Mouse (Mus musculus): ENCODE results near the gene Itpr3.

Gene Itpr3

GRCm38 (mm10) chr17:27119540-27119895, 62.4 kb downstream of the Itpr3 start:
- no peak for DNase-seq (ENCODE audit: low spot score in 2 of 2)

- DNase-seq (ENCODE audit: low spot score in 2 of 2), result no peak
These were observed 62.9 kb downstream of the Itpr3 start for GRCm38 (mm10) chr17:27119954-27120353.

DNA sequence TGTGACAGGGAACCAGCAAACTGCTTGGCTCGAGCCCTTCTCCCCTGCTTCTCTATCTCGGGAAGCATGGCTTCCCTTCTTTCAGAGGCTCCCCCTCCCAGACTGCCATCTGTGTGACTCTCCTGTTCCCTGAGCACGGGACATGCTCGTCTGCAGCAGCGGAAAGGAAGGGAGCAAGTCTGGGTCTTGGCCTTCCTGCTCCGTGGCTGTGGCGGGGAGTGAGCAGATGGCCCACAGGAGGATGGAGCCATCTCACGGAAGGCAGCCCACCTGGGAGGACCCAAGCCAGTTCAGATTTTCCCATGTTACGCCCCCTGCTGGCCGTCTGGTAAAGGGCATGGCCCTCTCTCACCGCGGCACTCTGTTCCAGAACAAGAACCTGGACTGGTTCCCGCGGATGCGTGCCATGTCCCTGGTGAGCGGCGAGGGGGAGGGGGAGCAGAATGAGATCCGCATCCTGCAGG, 63.5 kb downstream of the Itpr3 start:
- peak; percentile 82 to 84 for DNase-seq (ENCODE audit: low spot score in 2 of 2)

DNA sequence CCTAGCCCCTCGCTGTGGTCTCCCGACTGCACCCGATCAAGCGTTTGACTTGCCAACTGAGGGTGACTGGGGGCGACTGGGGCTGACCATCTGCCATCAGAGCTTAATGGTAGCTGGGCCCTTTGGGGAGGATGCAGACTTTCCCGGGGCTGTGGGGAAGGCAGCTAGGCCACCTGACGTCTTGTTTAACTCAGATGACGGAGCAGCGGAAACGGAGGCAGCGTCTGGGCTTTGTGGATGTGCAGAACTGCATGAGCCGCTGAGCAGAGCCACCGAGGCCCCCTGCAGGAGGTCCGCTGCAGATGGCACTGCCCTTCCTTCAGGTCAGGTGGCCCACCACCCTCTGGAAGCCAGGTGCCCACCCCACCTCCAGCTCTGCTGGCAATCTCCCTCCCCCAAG, 64.2 kb downstream of the Itpr3 start:
- no peak for DNase-seq (ENCODE audit: low spot score in 2 of 2)

DNA sequence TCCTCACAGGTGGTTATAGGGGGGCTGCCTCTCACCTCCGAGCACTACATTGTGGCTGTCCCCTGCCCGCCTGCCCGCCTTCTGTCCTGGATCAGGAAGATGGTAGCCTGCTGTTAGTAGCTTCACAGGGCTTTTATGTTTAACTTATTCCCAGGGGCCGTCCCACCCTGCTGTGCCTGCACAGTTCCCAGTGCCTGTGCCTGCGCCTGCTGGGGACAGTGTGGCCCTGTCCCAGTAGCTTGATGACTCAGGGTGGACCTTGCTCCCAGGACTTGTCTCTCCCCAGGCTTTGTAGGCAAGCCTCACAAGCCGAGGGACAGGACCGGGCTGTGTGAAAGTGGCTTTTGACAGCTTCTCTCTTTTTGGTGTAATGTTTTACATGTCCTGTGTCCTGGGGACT, 64.7 kb downstream of the Itpr3 start:
- DNase-seq (ENCODE audit: low spot score in 2 of 2), result no peak

- DNase-seq (ENCODE audit: low spot score in 2 of 2), result no peak
These were observed 65.6 kb downstream of the Itpr3 start for GRCm38 (mm10) chr17:27122701-27123100.

GRCm38 (mm10) chr17:27123103-27123502, 66.0 kb downstream of the Itpr3 start:
- no peak for DNase-seq (ENCODE audit: low spot score in 2 of 2)

GRCm38 (mm10) chr17:27123813-27124375, 66.8 kb downstream of the Itpr3 start:
- DNase-seq (ENCODE audit: low spot score in 2 of 2), result no peak

GRCm38 (mm10) chr17:27125185-27125584, 68.1 kb downstream of the Itpr3 start:
- peak; percentile 72 to 73 for DNase-seq (ENCODE audit: low spot score in 2 of 2)

DNA sequence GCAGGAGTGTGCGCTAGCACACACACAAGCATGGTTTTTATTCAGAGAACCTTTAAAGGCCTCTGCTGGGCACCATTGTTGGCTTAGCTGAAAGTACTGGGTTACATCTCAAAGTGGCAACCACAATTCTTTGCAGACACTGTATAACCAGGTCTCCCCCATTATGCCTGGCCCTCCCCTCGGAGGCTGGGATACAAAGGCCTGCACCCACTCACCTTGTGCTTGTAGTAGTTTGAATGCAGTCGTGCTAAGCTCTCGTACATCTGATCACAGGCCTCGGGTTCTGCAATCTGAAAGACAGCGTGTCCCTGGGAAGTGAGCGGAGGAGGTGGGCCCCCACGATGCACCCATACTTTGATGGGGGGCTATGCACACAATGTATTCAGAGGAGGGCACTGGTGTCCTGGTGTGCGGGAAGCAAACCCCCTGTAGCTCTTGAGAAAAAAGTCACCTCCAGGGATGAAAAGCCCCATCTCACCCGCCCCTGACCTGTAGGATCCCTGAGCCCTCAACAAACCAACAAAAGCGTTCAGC, 68.6 kb downstream of the Itpr3 start:
- DNase-seq (ENCODE audit: low spot score in 2 of 2), result no peak

DNA sequence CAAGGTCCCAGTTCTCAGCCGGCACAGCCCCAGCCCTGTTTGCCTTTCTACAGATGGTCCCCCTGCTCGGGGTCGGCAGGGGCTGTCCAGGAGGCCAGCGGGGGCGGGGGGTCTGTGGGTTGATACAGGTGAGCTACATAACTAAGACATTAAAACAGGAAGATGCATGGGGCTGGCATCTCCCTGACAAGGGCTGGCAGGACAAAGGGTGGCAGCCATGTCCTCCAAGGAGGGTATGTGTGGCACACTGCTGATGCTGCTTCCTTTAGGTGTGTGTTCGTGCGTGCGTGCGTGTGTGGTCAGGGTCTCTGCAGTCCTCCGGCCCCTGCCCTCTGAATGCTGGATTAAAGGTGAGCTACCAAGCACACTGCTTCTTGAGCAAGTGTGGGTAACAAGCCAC, 69.9 kb downstream of the Itpr3 start:
- no peak for DNase-seq (ENCODE audit: low spot score in 2 of 2)

DNA sequence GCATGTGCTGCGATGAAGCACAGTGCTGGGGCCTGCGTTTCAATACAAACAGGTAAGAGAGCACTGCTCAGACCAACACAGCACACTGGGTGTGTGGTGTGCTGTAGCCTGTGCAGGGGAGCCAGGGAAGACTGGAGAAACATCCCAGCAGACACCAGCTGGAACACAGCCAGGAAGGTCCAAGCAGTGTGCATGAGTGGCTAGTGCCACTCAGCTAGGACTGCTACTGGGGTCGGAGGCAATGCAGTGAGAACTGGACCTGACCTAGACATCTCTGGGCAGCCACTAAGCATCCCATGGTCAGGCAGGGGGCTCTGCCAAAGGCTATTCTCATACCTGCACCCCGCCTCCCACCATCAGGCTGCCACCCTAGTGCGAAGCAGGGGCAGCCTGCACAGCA, 71.1 kb downstream of the Itpr3 start:
- DNase-seq (ENCODE audit: low spot score in 2 of 2), result no peak

GRCm38 (mm10) chr17:27129291-27129690, 72.2 kb downstream of the Itpr3 start:
- no peak for DNase-seq (ENCODE audit: low spot score in 2 of 2)

DNA sequence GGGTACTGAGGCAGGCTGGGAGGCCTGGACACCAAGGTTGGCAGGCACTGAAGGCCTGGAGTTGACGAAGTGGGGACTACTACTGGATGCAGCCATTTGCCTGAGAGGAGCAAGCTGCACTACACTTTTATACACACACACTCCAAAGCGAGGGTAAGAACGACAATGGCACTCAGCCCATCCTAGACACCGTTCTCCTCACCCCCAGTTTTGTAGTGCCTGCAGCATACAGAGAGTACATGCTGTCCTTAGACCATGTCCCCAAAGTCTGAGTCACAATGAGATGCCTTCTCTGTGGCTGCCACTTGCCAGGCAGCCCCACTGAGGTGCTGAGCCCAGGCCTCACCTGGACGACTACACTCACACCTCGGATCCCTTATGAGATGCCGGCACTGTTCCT, 72.7 kb downstream of the Itpr3 start:
- no peak for DNase-seq (ENCODE audit: low spot score in 2 of 2)

DNA sequence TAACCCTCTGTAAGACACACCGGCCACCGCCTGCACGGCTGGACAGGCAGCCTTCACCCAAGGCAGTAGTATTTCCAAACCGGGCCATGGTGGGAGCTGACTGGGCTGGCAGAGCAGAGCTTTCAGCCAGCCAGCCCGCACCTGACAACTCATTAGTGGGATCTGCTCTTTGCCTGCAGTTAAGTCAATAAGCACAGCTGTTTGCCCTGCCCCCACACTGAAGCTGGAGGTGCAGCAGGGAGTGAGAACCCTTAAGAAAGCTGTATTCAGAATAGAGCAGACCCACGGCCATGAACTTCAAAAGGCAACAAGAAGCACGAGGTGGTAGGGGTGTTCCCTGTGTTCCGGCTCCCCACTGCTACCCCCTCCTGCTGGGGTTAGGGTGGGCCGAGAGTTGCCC, 73.1 kb downstream of the Itpr3 start:
- no peak for DNase-seq (ENCODE audit: low spot score in 2 of 2)

GRCm38 (mm10) chr17:27131240-27131665, 74.1 kb downstream of the Itpr3 start:
- no peak for DNase-seq (ENCODE audit: low spot score in 2 of 2)

DNA sequence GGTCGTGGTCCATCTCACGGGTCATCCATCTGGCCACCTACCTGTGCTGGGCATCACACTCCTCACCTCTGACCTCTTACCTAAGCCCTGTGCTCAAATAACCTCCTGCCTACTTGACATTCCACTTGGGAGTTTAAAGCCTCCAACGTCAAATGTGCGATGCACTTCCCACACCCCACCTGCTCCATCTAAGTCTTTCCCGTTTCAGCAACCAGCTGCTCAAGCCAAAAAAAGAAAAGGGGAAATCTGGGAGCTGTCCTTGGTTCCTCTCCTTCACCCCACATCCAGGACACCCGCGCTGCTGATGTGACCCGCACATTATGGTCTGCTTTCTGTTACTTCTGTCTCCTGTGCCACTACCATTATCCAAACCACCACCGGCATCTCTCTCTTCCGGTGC, 75.1 kb downstream of the Itpr3 start:
- DNase-seq (ENCODE audit: low spot score in 2 of 2), result peak in 1 of 2 experiments; percentile 63

DNA sequence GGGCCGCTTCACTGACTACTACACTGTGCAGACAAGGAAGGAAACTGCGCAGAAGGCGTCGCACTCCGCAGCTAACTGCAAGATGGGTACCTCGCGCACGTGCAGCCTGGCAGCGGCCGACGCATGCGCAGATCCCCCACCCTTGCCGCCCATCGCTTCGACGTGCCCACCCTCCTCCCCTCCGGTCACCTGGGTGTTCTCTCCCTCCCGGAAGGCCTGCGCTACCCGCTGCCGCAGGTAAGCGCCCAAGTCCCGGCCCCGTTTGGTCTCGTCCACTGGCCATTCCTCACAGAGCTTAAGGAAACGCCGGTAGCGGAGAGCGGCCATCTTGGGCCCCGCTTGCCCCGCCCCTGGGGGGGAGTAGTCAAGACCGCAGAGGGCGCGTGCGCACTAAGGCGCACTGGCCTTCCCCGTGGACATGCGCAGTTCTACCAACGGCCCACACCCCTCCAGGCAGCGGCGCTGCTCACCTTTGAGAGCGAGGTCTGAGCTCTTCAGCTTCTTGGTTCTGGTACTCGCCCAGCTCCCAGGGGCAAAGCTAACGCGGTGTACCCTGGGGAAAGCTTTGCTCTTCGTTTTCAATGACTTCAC, 76.5 kb downstream of the Itpr3 start, which contains the start of gene Uqcc2:
Uqcc2 (minus strand) TSS at position 366 of the 591 bp plus-strand sequence.
- peak; percentile 97 to 98 for DNase-seq (ENCODE audit: low spot score in 2 of 2)

GRCm38 (mm10) chr17:27134187-27134586, 77.1 kb downstream of the Itpr3 start:
- no peak for DNase-seq (ENCODE audit: low spot score in 2 of 2)

DNA sequence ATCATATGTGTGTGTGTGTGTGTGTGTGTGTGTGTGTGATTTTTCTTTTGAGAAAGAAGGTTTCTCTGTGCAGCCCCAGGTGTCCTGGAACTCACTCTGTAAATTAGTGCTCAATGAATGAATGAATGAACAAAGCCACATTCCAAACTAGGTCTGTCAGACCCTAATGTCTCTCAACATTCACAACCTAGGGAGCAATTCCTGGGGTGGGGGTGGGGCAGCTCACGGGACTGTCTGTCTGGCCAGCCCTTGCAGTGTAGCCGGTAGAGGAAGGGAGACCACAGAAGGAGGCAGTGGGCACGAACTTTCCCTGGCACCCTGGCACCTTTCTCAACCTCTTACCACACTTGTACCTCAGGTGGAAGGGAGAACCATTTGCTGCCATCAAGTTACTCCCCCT, 77.6 kb downstream of the Itpr3 start:
- no peak for DNase-seq (ENCODE audit: low spot score in 2 of 2)

DNA sequence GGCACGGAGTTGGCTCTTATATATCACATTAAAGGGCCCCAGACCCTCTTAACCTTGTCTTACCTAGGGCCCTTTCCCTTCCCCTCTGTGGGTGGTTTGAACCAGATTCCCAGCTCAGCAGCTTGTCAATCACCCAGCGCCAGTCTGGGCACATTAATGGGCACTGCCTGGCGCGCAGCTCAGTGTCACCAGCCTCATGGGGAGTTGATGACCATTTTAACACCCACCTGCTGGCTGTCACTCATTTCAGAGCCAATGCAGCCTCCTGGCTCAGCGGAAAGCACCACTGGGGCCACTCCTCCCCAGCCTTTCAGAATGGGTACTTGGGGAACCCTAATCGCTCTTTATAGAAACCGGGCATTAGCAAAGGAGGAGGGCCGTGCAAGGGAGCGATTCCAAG, 81.3 kb downstream of the Itpr3 start:
- DNase-seq (ENCODE audit: low spot score in 2 of 2), result no peak

DNA sequence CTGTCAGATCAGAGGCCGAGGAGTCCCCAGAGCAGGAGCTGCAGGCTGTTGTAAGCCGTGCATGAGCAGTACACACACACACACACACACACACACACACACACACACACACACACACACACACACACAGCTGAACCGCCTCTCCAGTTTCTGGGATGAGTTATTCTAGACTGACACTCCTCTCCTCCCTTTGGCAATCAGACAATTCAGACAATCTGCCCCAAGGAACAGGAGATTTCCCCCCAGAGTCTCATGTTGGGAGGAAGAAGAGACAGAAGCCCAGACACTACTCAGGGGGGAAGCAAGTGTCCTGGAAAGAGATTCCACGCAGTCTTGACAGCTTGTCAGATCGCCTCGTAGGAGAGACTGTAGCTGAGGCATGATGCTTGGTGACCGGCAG, 82.2 kb downstream of the Itpr3 start:
- DNase-seq (ENCODE audit: low spot score in 2 of 2), result no peak

GRCm38 (mm10) chr17:27140262-27140661, 83.2 kb downstream of the Itpr3 start:
- DNase-seq (ENCODE audit: low spot score in 2 of 2), result no peak

All from right cerebral cortex, postnatal 10 days (tissue).